Mouse (Mus musculus) heart, adult 2 months (tissue): ENCODE results near the gene Pdzk1ip1.
A peak's percentile ranks its signal among the peaks of the same experiment; 100 is the strongest.

Experiments used
- CTCF ChIP-seq: fragments of 200-600 bp; IDR thresholded peaks from 2 replicates; pipeline ENCODE4 v1.8.1; 2022; ENCODE audit warnings: antibody characterized with exemption, mild to moderate bottlenecking, moderate library complexity
- EP300 ChIP-seq: fragments of 200-500 bp; IDR thresholded peaks from 2 replicates; pipeline ENCODE4 v1.6.1; 2011; ENCODE audit warnings: low read depth, low read length, control low read depth; ENCODE audit not compliant: insufficient read depth
- POLR2A ChIP-seq: fragments of 200-500 bp; IDR thresholded peaks from 2 replicates; pipeline ENCODE4 v1.6.1; 2011; ENCODE audit warnings: mild to moderate bottlenecking, low read depth, low read length, control low read depth; ENCODE audit not compliant: insufficient read depth

- no peak for TF ChIP-seq CTCF
- peak; percentile 66 for TF ChIP-seq POLR2A
- TF ChIP-seq EP300: 0 out of 2 replicates have a peak, but pooled peaks have one; percentile 12
Measured at GRCm38 (mm10) chr4:115056921-115057673, 31.4 kb upstream of the Pdzk1ip1 start.
